Mouse (Mus musculus) heart, adult 11 months (tissue): ENCODE measurements around the gene Smap1.
"Not testable (repeated sequence)": the region's sequence is repeated elsewhere in the genome, so short reads cannot be mapped to it uniquely, and the experiment has no call there.

Source experiments
- DNase-seq: peaks from one replicate; pipeline ENCODE4 v3.0.0; 2022

Smap1 gene

GRCm38 (mm10) chr1:23921711-23922529 is at the start of gene Smap1:
Gene Smap1, minus strand, starts transcription at chr1:23922317.
- peak; percentile 98 for DNase-seq

- not testable (repeated sequence) for DNase-seq
Observed at GRCm38 (mm10) chr1:23971159-23971558, 49.0 kb upstream of the Smap1 start.

- no peak for DNase-seq
Observed at GRCm38 (mm10) chr1:23968027-23968725, 46.1 kb upstream of the Smap1 start.

GRCm38 (mm10) chr1:23966226-23966625 is 44.1 kb upstream of the Smap1 start:
- DNase-seq, result no peak

- no peak for DNase-seq
Observed at GRCm38 (mm10) chr1:23959415-23959732, 37.3 kb upstream of the Smap1 start.

- no peak for DNase-seq
Observed at GRCm38 (mm10) chr1:23958668-23959414, 36.7 kb upstream of the Smap1 start.

- no peak for DNase-seq
Observed at GRCm38 (mm10) chr1:23958101-23958500, 36.0 kb upstream of the Smap1 start.

- DNase-seq, result no peak
Observed at GRCm38 (mm10) chr1:23955539-23955938, 33.4 kb upstream of the Smap1 start.

GRCm38 (mm10) chr1:23953921-23954320 is 31.8 kb upstream of the Smap1 start:
- DNase-seq, result no peak

GRCm38 (mm10) chr1:23948778-23949699 is 26.9 kb upstream of the Smap1 start:
- peak; percentile 49 for DNase-seq

GRCm38 (mm10) chr1:23948290-23948689 is 26.2 kb upstream of the Smap1 start:
- peak; percentile 18 for DNase-seq

- peak; percentile 52 for DNase-seq
Observed at GRCm38 (mm10) chr1:23944076-23944475, 22.0 kb upstream of the Smap1 start.

- DNase-seq, result peak; percentile 71
Observed at GRCm38 (mm10) chr1:23943146-23943940, 21.2 kb upstream of the Smap1 start.

- DNase-seq, result no peak
Observed at GRCm38 (mm10) chr1:23935408-23935762, 13.3 kb upstream of the Smap1 start.

- DNase-seq, result no peak
Observed at GRCm38 (mm10) chr1:23934669-23935407, 12.7 kb upstream of the Smap1 start.

- no peak for DNase-seq
Observed at GRCm38 (mm10) chr1:23929410-23929809, 7.3 kb upstream of the Smap1 start.

GRCm38 (mm10) chr1:23928371-23928770 is 6.3 kb upstream of the Smap1 start:
- no peak for DNase-seq

- DNase-seq, result no peak
Observed at GRCm38 (mm10) chr1:23923779-23924708, 1.9 kb upstream of the Smap1 start.

GRCm38 (mm10) chr1:23922530-23922884 is 390 bp upstream of the Smap1 start:
- no peak for DNase-seq

GRCm38 (mm10) chr1:23920275-23920674 is 1.8 kb downstream of the Smap1 start:
- DNase-seq, result no peak
